Mouse (Mus musculus): Measurements from ENCODE around the gene 4930435E12Rik. TPM values are rescaled to one million over a fixed set of nuclear protein-coding genes. Genes with fewer than 3 reads are reported as not detected.

The 4930435E12Rik gene
- total RNA-seq, 2 experiments from 2014 or later: not detected

DNA sequence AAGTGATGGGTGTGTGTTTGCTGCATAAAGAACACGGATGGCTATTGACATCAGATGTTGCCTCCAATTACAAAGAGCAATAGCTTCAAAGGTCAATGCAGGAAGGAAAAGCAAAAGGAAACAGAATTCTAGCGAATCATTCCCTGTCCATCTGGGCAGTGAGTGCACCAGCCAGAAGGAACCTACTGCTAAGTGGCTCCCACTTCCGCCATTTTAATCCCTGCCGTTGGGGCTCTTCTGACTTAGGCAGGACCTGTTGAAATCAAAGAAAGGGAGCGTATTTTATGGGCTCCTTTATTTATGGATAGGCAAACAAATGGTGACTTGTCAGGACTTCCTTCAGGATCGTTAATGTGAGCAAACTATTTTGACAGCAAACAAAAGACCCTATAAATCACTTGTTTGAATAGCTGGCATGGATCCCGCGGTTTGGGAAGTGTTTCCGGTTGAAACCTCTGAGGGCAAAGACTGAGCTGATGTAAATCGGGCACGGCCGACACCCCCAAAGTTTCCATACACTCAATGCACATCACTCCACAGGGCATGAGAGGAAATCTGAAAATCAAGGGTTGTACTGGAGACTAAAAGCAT, 55.5 kb downstream of the 4930435E12Rik start:
- ATAC-seq (replicated peaks; ENCODE audit: poor library complexity, severe bottlenecking): no peak

GRCm38 (mm10) chr16:38771145-38771544, 57.4 kb downstream of the 4930435E12Rik start:
- ATAC-seq (replicated peaks; ENCODE audit: poor library complexity, severe bottlenecking): no peak

DNA sequence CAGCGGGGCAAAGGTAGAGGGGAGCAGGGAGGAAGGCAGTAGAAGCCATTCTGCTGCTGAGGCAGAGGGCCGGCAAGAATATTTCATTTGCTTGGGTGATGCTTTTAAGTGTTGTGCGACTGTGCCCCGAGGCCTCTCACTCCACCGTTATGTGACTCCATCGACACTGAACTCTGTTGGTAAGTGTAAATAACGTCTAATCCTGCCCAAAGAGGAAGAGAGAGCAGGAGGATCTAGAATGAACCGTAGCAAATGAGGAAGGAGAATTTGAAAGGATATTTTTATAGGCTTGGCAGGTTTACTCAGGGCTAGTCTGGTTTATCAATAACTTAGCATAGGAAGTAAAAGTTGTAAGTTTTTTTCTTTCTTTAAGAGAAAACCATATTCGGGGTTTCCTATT, 59.0 kb downstream of the 4930435E12Rik start:
- ATAC-seq (replicated peaks; ENCODE audit: poor library complexity, severe bottlenecking): peak; percentile 79

DNA sequence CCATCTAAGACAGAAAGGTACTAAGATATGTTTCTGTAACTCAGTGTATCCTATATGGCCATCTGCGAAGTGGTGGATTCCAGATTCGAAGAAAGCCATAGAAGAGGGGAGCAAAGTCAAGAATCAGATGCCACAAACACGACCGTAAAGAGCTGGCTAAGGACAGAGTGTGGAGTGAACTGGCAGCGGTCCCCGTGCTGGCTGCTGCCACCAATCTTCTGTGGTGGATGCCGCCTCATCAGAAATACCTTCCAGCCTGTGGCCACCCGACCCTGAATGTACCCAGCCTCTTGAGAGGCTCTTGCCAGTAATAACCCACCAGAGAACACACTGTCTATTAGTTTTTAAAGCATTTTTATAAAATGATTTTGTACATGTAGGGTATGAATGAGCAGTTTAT, 60.2 kb downstream of the 4930435E12Rik start:
- ATAC-seq (replicated peaks; ENCODE audit: poor library complexity, severe bottlenecking): no peak

DNA sequence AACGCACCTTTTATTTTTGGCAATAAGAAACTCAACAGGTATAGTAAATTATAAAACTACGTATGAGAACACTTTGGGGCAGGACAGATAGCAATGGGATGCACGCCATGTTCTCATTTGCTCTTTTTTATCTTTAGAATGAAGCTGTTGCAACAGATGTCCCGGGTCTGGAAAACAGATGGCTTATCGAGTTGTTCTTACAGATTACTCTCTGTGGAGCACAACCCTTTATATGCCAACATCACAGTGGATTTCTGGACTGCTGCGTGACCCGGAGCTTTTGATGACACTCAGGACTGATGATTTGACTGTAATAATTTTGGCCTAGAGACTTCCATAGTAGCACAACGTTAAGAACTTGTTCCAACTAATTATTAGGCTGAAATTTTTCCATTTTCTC, 60.8 kb downstream of the 4930435E12Rik start:
- ATAC-seq (replicated peaks; ENCODE audit: poor library complexity, severe bottlenecking): no peak

- ATAC-seq (replicated peaks; ENCODE audit: poor library complexity, severe bottlenecking): no peak
Measured at GRCm38 (mm10) chr16:38766671-38767070, 61.9 kb downstream of the 4930435E12Rik start.

DNA sequence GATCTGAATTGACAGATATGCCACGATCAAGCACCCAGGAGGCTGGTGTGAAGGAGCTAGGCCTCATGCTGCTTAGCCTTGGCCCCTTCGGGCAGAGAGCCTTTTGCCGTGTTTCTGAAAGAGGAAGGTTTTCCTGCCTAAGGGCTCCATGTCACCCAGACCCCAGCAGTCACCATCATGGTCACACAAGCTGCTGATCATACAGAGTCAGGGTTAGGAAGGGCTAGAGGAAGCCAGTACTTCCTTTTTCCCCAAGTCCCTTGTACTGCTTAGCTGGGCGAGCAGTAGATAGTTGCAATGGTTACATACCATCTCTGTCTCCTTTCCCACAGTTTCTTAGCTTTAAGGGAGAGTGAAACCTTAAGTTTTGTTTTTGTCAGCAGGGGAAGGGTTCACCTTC, 65.0 kb downstream of the 4930435E12Rik start:
- ATAC-seq (replicated peaks; ENCODE audit: poor library complexity, severe bottlenecking): peak; percentile 72

GRCm38 (mm10) chr16:38762401-38762800, 66.1 kb downstream of the 4930435E12Rik start:
- no peak for ATAC-seq (replicated peaks; ENCODE audit: poor library complexity, severe bottlenecking)

Other genes starting within 250 kb of the 4930435E12Rik start
- 17.4 and 18.3 TPM in 2 replicates for gene Arhgap31, start 115.5 kb downstream of the 4930435E12Rik start, total RNA-seq (2014; fragmentation: Nextera tagmentation)
- gene Arhgap31, start 115.5 kb downstream of the 4930435E12Rik start, total RNA-seq (2017): 6.5 and 7.7 TPM in 2 replicates
- gene B4galt4, start 86.5 kb downstream of the 4930435E12Rik start, total RNA-seq (2014; fragmentation: Nextera tagmentation): 62.7 and 65.3 TPM in 2 replicates
- 58.2 and 61.1 TPM in 2 replicates for gene B4galt4, start 86.5 kb downstream of the 4930435E12Rik start, total RNA-seq (2017)
- not detected in 2 replicates for gene Upk1b, start 28.4 kb downstream of the 4930435E12Rik start, total RNA-seq (2014; fragmentation: Nextera tagmentation)
- 0.39 TPM in 1 of 2 replicates, not detected in the other for gene Upk1b, start 28.4 kb downstream of the 4930435E12Rik start, total RNA-seq (2017)
- not detected in 2 replicates for gene Igsf11, start 63.9 kb upstream of the 4930435E12Rik start, total RNA-seq (2014; fragmentation: Nextera tagmentation)
- not detected in 2 replicates for gene Igsf11, start 63.9 kb upstream of the 4930435E12Rik start, total RNA-seq (2017)